Mouse (Mus musculus): ENCODE measurements at regions not wholly inside any gene's neighbourhood (a gene's known extent, or its start where the extent isn't known, plus 50 kb on each side); places are given as distances from the start of the nearest gene placed in this dataset.
"Not testable (repeated sequence)": the region's sequence is repeated elsewhere in the genome, so short reads cannot be mapped to it uniquely, and the experiment has no call there.

- not testable (repeated sequence) for DNase-seq
Observed at GRCm38 (mm10) chr16:56323828-56324227, 119.7 kb downstream of the Impg2 start.

- no peak for DNase-seq
Observed at GRCm38 (mm10) chr16:56349415-56349814, 128.3 kb upstream of the Abi3bp start.

GRCm38 (mm10) chr16:56352888-56353287, 124.8 kb upstream of the Abi3bp start:
- DNase-seq, result peak in 1 of 2 experiments; percentile 37

GRCm38 (mm10) chr16:56359101-56359500, 118.6 kb upstream of the Abi3bp start:
- no peak for DNase-seq

GRCm38 (mm10) chr16:56360992-56361391, 116.7 kb upstream of the Abi3bp start:
- DNase-seq, result peak in 1 of 2 experiments; percentile 31

- no peak for DNase-seq
Observed at GRCm38 (mm10) chr16:56378356-56378755, 99.3 kb upstream of the Abi3bp start.

- DNase-seq, result no peak
Observed at GRCm38 (mm10) chr16:56380680-56381079, 97.0 kb upstream of the Abi3bp start.

GRCm38 (mm10) chr16:56386539-56386938, 91.1 kb upstream of the Abi3bp start:
- DNase-seq, result no peak

- no peak for DNase-seq
Observed at GRCm38 (mm10) chr16:56392843-56393242, 84.8 kb upstream of the Abi3bp start.

GRCm38 (mm10) chr16:56396586-56396985, 81.1 kb upstream of the Abi3bp start:
- peak in 1 of 2 experiments; percentile 29 for DNase-seq

GRCm38 (mm10) chr16:56399541-56399940, 78.1 kb upstream of the Abi3bp start:
- peak in 1 of 2 experiments; percentile 50 for DNase-seq

GRCm38 (mm10) chr16:56423761-56424160, 53.9 kb upstream of the Abi3bp start:
- DNase-seq, result no peak
